Mouse (Mus musculus) limb, embryonic 13.5 days (tissue): ENCODE measurements around the gene Hist2h2ac. TPM values are rescaled to one million over a fixed set of nuclear protein-coding genes. Genes with fewer than 3 reads are reported as not detected.
A peak's percentile ranks its signal among the peaks of the same experiment; 100 is the strongest.
"Not testable (repeated sequence)": the region's sequence is repeated elsewhere in the genome, so short reads cannot be mapped to it uniquely, and the experiment has no call there.

Experiments
- ATAC-seq: fragments of 200-750 bp; cut with Nextera tagmentation; 2 replicates; pipeline ENCODE4 v1.8.0; 2017; ENCODE audit warnings: low read depth, moderate number of reproducible peaks, moderate TSS enrichment; ENCODE audit not compliant: low FRiP score
- H3K27ac ChIP-seq: fragments of 300-500 bp; sonication (generic); 2 replicates; pipeline ENCODE4 v1.5.1; 2015; ENCODE audit warnings: inconsistent platforms, mild to moderate bottlenecking, moderate library complexity
- H3K27me3 ChIP-seq: fragments of 300-500 bp; sonication (generic); 2 replicates; pipeline ENCODE4 v1.6.1; 2015; ENCODE audit warnings: mild to moderate bottlenecking, inconsistent platforms
- H3K36me3 ChIP-seq: fragments of 300-500 bp; sonication (generic); 2 replicates; pipeline ENCODE4 v1.6.1; 2015; ENCODE audit warnings: inconsistent platforms, mild to moderate bottlenecking, moderate library complexity
- H3K4me1 ChIP-seq: fragments of 300-500 bp; sonication (generic); 2 replicates; pipeline ENCODE4 v1.6.1; 2015; ENCODE audit warnings: inconsistent platforms
- H3K4me2 ChIP-seq: fragments of 300-500 bp; sonication (generic); replicated peaks from 2 replicates; pipeline ENCODE4 v1.6.1; 2015; ENCODE audit warnings: inconsistent platforms, mild to moderate bottlenecking, moderate library complexity
- H3K4me3 ChIP-seq: fragments of 300-500 bp; sonication (generic); 2 replicates; pipeline ENCODE4 v1.5.1; 2015; ENCODE audit warnings: moderate library complexity, mild to moderate bottlenecking, inconsistent platforms
- H3K9ac ChIP-seq: fragments of 300-500 bp; sonication (generic); 2 replicates; pipeline ENCODE4 v1.6.1; 2015; ENCODE audit warnings: mild to moderate bottlenecking, inconsistent platforms
- H3K9me3 ChIP-seq: fragments of 300-500 bp; sonication (generic); 2 replicates; pipeline ENCODE4 v1.6.1; 2016; ENCODE audit warnings: inconsistent platforms
- WGBS: fragments of 180-500 bp; shearing (Covaris S2); methylation state at CpG from one replicate; pipeline ENCODE4 v1.1.7; 2015; 5-methylcytosine and 5-hydroxymethylcytosine counted together
- polyA plus RNA-seq: library from polyadenylated mRNA; unstranded; fragments of >200 nt; fragmentation: Nextera tagmentation; extraction: Ambion mirVana; gene quantifications from 2 replicates; pipeline ENCODE4 v1.2.1, GENCODE M21; 2015

The Hist2h2ac gene
- 11.1 and 12.0 TPM in 2 replicates for polyA plus RNA-seq

DNA sequence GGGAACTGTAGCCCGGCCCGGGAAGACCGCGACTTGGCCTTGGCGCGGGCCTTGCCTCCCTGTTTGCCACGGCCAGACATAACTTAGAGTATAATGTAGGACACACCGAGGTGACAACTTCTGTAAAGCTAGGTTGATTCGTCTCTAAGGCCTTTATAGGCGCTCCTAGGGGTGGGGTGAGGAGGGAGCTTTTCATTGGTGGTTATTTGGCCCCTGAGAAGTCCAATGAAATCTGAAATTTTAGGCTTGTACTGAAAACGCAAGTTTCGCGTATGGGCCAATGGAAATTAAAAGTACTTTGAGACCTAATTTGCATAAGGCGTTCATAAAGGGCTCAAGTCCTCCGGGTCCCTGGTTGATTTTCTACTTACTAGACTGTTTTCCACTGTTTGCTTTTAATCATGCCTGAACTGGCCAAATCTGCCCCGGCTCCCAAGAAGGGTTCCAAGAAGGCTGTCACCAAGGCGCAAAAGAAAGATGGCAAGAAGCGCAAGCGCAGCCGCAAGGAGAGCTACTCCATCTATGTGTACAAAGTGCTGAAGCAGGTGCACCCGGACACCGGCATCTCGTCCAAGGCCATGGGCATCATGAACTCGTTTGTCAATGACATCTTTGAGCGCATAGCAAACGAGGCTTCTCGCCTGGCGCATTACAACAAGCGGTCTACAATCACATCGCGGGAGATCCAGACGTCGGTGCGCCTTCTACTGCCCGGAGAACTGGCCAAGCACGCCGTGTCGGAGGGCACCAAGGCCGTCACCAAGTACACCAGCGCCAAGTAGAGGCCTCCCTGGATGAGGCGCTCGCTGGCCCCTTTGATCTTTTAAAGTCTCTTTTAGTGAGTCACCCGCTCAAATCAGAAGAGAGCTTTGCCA is at the start of gene Hist2h2ac, which contains the start of gene Hist2h2be:
Gene Hist2h2ac (minus strand): TSS at position 116 of the 875 bp plus-strand sequence.
Gene Hist2h2be (plus strand): TSS at position 355 of the 875 bp plus-strand sequence.
- ATAC-seq = peak; percentile 90
- peak within 1 kb of the TSS; percentile 63 for H3K4me3 ChIP-seq
- WGBS = under 1% methylated on average over 43 of the region's 43 CpGs
- no peaks in the 10 kb centered on the region for H3K27me3 ChIP-seq
- peak within 1 kb of the TSS; percentile 79 for H3K4me2 ChIP-seq
- H3K9me3 ChIP-seq = no peaks in the 10 kb centered on the region
- no peaks in the 10 kb centered on the region for H3K36me3 ChIP-seq
- H3K9ac ChIP-seq = peak within 1 kb of the TSS; percentile 92
- peak within 1 kb of the TSS; percentile 99 for H3K27ac ChIP-seq
- peaks cover 28% of the 10 kb centered on the region for H3K4me1 ChIP-seq

DNA sequence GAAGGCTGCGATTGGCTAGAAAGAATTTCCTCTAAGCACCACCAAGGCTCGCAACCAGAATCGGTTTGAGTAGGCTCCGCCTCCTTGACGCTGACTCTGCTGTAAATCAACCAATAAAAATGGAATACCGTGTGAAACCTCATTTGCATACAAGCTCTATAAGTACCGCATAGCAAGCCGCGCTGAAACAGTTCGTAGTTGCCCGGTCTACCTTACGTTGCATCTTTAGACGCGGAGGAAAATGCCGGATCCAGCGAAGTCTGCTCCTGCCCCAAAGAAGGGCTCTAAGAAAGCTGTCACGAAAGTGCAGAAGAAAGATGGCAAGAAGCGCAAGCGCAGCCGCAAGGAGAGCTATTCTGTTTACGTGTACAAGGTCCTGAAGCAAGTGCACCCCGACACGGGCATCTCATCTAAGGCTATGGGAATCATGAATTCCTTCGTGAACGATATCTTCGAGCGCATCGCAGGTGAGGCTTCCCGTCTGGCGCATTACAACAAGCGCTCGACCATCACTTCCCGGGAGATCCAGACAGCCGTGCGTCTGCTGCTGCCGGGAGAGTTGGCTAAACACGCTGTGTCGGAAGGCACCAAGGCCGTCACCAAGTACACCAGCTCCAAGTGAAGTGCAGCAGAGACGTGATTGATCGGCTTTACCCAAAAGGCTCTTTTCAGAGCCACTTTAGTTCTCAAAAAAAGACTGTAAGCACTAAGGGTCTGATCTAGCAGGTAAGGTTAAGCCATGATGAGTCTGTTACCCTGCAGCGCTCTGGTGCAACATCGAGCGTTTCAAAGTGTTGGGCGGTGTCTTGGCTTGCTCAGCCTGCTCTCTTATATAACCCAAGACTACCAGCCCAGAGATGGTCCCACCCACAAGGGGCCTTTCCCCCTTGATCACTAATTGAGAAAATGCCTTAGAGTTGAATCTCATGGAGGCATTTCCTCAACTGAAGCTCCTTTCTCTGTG is 49.1 kb upstream of the Hist2h2ac start, which contains the start of gene Hist2h2bb:
Gene Hist2h2bb (plus strand): TSS at position 242 of the 964 bp plus-strand sequence.
- Histone ChIP-seq H3K9me3 (no peaks in the 10 kb centered on the region), H3K4me3 (peak within 1 kb of the TSS; percentile 59), H3K27ac (peak within 1 kb of the TSS; percentile 97), H3K4me2 (peak within 1 kb of the TSS; percentile 84), H3K9ac (peak within 1 kb of the TSS; percentile 84), H3K36me3 (no peaks in the 10 kb centered on the region), H3K4me1 (peaks cover 5% of the 10 kb centered on the region), H3K27me3 (no peaks in the 10 kb centered on the region)
- WGBS = under 1% methylated on average over 45 of the region's 45 CpGs
- ATAC-seq = peak; percentile 98

DNA sequence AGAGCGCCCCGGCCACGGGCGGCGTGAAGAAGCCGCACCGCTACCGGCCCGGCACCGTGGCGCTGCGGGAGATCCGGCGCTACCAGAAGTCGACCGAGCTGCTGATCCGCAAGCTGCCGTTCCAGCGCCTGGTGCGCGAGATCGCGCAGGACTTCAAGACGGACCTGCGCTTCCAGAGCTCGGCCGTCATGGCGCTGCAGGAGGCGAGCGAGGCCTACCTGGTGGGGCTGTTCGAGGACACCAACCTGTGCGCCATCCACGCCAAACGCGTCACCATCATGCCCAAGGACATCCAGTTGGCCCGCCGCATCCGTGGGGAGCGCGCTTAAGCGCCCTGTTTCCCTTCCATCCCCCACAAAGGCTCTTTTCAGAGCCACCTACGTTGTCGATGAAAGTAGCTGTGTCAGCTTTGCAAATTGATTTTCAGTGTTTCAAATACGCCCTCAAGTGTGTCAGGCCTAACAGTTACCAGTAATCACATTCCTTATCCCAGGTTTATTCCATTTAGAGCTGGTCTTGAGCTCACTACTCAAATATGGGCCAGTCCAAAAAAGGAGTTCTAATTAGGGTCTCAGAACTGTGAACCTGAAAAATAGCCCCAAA is 48.2 kb upstream of the Hist2h2ac start:
- 0% methylated on average over 11 of the region's 44 CpGs for WGBS
- peak overlapping the region; percentile 78 for H3K9ac ChIP-seq
- H3K4me1 ChIP-seq = peaks cover 14% of the 10 kb centered on the region
- H3K27me3 ChIP-seq, H3K36me3 ChIP-seq, H3K9me3 ChIP-seq: not testable (repeated sequence)
- peak; percentile 22 for ATAC-seq
- peak overlapping the region; percentile 97 for H3K27ac ChIP-seq
- peak overlapping the region; percentile 59 for H3K4me3 ChIP-seq
- peak overlapping the region; percentile 84 for H3K4me2 ChIP-seq

DNA sequence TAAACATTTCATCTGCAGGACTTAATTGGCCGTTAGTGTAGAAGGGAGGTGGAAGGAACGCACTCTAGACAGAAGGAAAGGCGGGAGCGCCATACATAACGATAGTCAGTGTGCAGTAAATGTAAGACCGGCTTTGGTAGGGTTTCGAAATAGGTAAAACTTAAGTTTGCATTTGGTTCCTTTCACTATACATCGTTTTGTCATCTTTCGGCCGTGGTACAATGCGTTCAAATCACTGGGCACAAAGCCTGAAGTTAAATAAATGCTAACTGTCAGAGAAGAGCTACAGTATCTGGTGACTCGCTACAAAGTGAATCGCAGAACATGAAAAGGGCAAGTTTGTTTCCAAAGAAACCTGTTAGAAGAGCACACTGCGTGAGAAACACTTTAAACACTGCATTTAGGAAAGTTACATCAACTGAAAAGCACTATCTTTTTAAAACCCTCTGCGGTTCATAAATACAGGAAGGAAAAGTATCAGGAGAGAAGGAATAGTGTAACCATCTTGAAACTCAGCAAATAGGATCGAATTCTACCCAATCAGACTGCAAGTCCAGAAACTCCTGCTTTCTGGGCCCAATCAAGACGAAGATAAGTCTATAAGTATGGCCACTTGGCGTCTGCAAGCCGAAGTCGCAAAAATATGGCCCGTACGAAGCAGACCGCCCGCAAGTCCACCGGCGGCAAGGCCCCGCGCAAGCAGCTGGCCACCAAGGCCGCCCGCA is 47.5 kb upstream of the Hist2h2ac start, which contains the start of gene Hist2h3b:
Gene Hist2h3b (plus strand): TSS at position 604 of the 725 bp plus-strand sequence.
- Histone ChIP-seq H3K4me3 (peak within 1 kb of the TSS; percentile 59), H3K4me1 (peaks cover 17% of the 10 kb centered on the region), H3K4me2 (peak within 1 kb of the TSS; percentile 84), H3K9ac (peak within 1 kb of the TSS; percentile 78), H3K36me3 (no peaks in the 10 kb centered on the region), H3K9me3 (no peaks in the 10 kb centered on the region), H3K27ac (peak within 1 kb of the TSS; percentile 97), H3K27me3 (no peaks in the 10 kb centered on the region)
- 23% methylated on average over 30 of the region's 30 CpGs for WGBS
- ATAC-seq = peak; percentile 81

DNA sequence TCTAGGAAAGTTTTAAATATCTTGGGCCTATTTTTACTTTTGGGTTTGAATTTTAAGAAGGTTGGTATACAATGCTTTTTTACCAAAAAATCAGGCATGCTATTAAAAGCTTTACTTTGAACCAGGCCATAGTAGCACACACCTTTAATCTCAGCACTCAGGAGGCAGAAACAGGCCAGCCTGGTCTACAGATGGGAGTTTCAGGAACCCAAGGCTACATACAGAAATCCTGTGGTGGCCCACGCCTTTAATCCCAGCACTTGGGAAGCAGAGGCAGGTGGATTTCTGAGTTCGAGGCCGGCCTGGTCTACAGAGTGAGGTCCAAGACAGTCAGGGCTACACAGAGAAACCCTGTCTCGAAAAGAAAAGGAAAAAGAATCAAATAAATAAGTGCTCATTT is 46.9 kb upstream of the Hist2h2ac start:
- no peaks in the 10 kb centered on the region for H3K36me3 ChIP-seq
- no peaks in the 10 kb centered on the region for H3K9me3 ChIP-seq
- H3K4me3 ChIP-seq = no peak overlapping the region
- peaks cover 17% of the 10 kb centered on the region for H3K4me1 ChIP-seq
- 81% methylated on average over 4 of the region's 4 CpGs for WGBS
- peak overlapping the region; percentile 93 for H3K27ac ChIP-seq
- ATAC-seq = no peak
- H3K4me2 ChIP-seq = peak overlapping the region; percentile 84
- no peaks in the 10 kb centered on the region for H3K27me3 ChIP-seq
- no peak overlapping the region for H3K9ac ChIP-seq

DNA sequence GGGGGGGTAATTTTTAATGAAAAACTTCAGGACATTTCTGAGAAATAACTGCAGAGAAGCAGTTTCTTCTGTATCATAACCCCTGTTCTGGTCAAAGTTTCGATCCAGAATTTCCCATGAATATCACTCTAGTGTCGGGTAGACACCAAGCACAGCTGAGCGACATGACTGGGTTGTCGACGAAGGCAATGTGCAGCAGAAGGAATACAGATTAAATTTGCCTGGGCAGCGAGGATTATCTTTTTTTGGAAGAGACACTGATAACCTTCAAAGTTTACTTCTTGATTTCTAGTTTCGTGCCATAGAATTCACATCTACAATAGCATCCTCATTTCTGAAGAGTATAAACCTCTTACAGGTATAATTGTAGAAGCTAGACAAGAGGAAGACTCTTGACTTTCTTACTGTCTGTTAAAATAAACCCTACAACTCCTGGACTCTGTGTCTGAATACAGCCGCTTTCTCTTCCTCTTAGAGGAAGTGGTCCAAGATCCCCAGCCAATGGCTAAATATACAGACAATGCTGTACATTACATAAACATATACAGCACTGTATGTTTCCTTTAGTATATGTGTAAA is 45.5 kb upstream of the Hist2h2ac start:
- H3K4me1 ChIP-seq = peaks cover 26% of the 10 kb centered on the region

DNA sequence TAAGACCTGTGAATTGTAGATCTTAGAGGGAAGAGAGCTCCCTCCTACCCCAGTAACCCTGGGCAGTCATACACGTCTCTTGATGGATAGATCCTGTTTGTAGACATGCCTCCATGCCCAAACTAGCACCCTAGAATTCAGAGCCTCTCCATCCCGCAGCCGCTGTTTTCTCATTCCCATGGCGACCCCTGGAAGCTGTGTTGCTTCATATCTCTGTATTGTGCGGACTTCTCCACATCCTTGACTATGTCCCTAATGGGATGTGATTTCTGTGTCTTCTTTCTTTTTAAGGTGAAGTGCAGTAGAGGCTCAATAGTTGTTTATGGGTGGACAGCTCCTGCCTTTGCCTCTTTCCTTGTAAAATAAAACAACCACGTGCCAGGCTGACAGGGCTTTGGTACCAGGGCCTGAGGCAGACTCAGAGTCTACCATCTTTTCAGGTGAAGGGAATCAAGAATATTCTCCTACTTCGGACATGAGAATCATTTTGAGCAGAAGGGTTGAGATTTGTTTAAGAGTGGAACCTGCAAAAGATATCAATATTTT is 43.8 kb upstream of the Hist2h2ac start:
- no peaks in the 10 kb centered on the region for H3K9me3 ChIP-seq
- no peak for ATAC-seq
- peak overlapping the region; percentile 62 for H3K4me3 ChIP-seq
- peaks cover 26% of the 10 kb centered on the region for H3K4me1 ChIP-seq
- peak overlapping the region; percentile 98 for H3K27ac ChIP-seq
- peak overlapping the region; percentile 73 for H3K9ac ChIP-seq
- peak overlapping the region; percentile 77 for H3K4me2 ChIP-seq
- no peaks in the 10 kb centered on the region for H3K36me3 ChIP-seq
- WGBS = 77% methylated on average over 7 of the region's 7 CpGs
- no peaks in the 10 kb centered on the region for H3K27me3 ChIP-seq

More for the DNA sequence above, 45.5 kb upstream of the Hist2h2ac start:
- Histone ChIP-seq H3K27ac (no peak overlapping the region), H3K27me3 (no peaks in the 10 kb centered on the region), H3K9me3 (no peaks in the 10 kb centered on the region), H3K4me2 (no peak overlapping the region), H3K9ac (no peak overlapping the region), H3K36me3 (no peaks in the 10 kb centered on the region), H3K4me3 (no peak overlapping the region)
- no peak for ATAC-seq
- WGBS = 91% methylated on average over 8 of the region's 8 CpGs

DNA sequence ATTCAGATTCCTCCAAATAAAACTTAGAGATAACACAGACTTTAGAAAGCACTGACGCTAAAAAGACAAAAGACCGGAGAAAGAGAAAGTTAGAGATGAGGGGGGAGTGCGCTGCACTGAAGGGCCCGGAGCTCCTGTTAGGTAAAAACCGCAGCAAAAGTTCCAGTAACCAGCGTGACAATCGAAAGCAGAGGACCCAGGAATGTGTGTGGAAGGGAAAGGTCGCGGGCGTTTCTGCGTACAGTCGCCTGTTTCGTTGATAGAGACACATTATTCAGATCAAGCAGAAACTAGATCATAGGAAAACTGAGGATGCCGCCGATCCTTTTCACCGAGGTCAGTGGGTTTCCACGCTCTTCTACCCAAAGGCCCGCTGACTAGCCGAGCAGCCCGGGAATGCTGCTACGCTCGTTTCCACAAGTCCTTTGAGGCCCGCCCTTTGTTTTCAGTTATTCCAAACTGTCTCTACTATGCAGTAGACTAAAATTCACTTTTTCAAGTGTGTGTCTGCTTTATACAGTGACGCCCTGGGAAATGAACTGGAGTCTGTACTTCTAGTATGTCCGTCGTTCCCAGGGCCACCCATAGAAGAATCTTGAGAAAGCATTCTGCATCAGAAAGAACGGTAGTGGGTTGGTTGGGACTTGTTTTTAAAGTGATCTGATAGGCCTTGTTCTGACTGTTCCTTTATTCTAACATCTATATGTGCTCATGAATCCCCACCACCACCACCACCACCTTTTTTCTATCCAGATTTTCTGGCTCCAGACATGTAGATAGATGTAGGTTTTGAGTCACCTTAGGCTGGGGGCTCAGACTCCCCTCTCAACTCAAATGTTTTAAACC is 43.1 kb upstream of the Hist2h2ac start:
- Histone ChIP-seq H3K4me3 (peak overlapping the region; percentile 62), H3K36me3 (no peaks in the 10 kb centered on the region), H3K27ac (peak overlapping the region; percentile 98), H3K27me3 (no peaks in the 10 kb centered on the region), H3K9me3 (no peaks in the 10 kb centered on the region), H3K4me2 (peak overlapping the region; percentile 77), H3K9ac (peak overlapping the region; percentile 73), H3K4me1 (peaks cover 26% of the 10 kb centered on the region)
- ATAC-seq = 0 out of 2 replicates have a peak, but pooled peaks have one; percentile 2
- 9% methylated on average over 27 of the region's 27 CpGs for WGBS

DNA sequence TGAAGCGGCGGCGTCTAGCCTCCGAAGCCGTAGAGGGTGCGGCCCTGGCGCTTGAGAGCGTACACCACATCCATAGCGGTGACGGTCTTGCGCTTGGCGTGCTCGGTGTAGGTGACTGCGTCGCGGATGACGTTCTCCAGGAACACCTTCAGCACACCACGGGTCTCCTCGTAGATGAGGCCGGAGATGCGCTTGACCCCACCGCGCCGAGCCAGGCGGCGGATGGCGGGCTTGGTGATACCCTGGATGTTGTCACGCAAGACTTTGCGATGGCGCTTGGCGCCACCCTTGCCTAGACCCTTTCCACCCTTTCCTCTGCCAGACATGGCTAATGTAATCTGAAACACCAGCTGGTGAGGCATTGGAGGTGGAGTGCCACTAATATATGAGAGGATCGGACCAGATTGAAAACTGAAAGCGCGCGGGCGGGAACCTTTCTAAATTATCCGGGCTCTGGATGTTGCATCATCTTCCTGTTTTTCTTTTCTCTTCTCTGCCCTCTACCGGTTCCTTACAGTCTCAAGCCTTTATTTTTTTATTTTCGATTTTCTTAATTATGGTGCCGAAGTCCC is 42.4 kb upstream of the Hist2h2ac start, which contains the start of gene Hist2h4:
Gene Hist2h4 (minus strand): TSS at position 333 of the 572 bp plus-strand sequence.
- Histone ChIP-seq H3K4me1 (peaks cover 26% of the 10 kb centered on the region), H3K9me3 (no peaks in the 10 kb centered on the region), H3K9ac (peak within 1 kb of the TSS; percentile 80), H3K27me3 (no peaks in the 10 kb centered on the region), H3K27ac (peak within 1 kb of the TSS; percentile 98), H3K4me3 (peak within 1 kb of the TSS; percentile 62), H3K36me3 (no peaks in the 10 kb centered on the region), H3K4me2 (peak within 1 kb of the TSS; percentile 77)
- under 1% methylated on average over 40 of the region's 40 CpGs for WGBS
- peak; percentile 88 for ATAC-seq
